Mouse (Mus musculus): ENCODE measurements around the gene Hfe2. TPM values are rescaled to one million over a fixed set of nuclear protein-coding genes. Genes with fewer than 3 reads are reported as not detected.
"Not testable (repeated sequence)": the region's sequence is repeated elsewhere in the genome, so short reads cannot be mapped to it uniquely, and the experiment has no call there.

The Hfe2 gene
- 1 to 10 TPM in 1 of 2 experiments, under 1 TPM in 1; 0.85 to 1.4 TPM for total RNA-seq (2021)

- intact Hi-C loops (cut with DNase I): no loop called here
These were observed at the start of gene Hfe2 for GRCm38 (mm10) chr3:96524914-96525313. Hfe2 (plus strand) TSS chr3:96525172.

GRCm38 (mm10) chr3:96477084-96477483 lies 47.9 kb upstream of the Hfe2 start:
- DNase-seq (ENCODE audit: low spot score in 2 of 2): no peak
- intact Hi-C loops (cut with DNase I): loop anchor here (10.0 kb wide), 1 partner anchor 152 kb away; no protein-coding TSS in a partner anchor

More at GRCm38 (mm10) chr3:96524914-96525313, at the start of gene Hfe2:
- peak in 1 of 2 experiments; percentile 51 for DNase-seq (ENCODE audit: low spot score in 2 of 2)

DNA sequence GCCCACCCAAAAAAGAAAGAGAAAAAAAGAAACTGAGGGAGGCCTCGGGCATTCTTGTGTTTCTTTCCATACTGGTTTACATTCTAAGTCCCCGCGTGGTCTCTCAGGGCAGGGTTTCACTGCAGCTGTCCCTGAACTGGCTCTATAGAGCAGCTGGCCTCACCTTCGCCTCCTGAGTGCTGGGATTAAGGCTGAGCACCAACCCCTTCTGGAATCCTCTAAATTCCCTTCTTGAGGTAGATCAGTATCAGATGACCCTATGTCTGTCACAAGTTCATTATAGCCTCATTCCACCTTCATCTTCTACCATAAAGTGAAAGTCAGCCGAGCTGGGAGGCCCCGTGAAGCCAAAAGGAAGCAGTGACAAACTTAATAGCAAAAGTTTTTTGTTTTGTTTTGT lies 47.4 kb upstream of the Hfe2 start:
- intact Hi-C loops (cut with DNase I): loop anchor here (10.0 kb wide), 1 partner anchor 153 kb away; no protein-coding TSS in a partner anchor
- DNase-seq (ENCODE audit: low spot score in 2 of 2): no peak

DNA sequence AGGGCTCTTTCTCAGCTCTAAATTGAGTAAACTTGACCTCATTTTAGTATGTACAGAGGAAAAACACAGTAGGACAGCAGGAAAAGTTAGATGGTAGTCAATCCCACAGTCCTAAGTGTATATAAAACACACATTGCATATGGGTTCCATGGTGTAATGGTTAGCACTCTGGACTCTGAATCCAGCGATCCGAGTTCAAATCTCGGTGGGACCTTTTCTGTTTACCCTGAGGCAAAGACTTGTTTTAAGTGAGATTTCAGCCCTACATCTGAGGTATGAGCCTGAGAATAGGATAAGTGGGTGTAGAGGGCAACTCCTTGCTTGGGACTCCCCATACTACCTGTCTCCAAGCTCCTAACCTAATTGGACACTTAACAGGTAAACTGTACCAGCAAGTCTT lies 45.7 kb upstream of the Hfe2 start:
- intact Hi-C loops (cut with DNase I): loop anchor here (10.0 kb wide), 1 partner anchor 154 kb away; no protein-coding TSS in a partner anchor
- no peak for DNase-seq (ENCODE audit: low spot score in 2 of 2)

- DNase-seq (ENCODE audit: low spot score in 2 of 2): no peak
- intact Hi-C loops (cut with DNase I): no loop called here
These were observed 44.2 kb upstream of the Hfe2 start for GRCm38 (mm10) chr3:96480684-96481270.

GRCm38 (mm10) chr3:96481856-96482255 lies 43.1 kb upstream of the Hfe2 start:
- DNase-seq (ENCODE audit: low spot score in 2 of 2): no peak
- intact Hi-C loops (cut with DNase I): no loop called here

DNA sequence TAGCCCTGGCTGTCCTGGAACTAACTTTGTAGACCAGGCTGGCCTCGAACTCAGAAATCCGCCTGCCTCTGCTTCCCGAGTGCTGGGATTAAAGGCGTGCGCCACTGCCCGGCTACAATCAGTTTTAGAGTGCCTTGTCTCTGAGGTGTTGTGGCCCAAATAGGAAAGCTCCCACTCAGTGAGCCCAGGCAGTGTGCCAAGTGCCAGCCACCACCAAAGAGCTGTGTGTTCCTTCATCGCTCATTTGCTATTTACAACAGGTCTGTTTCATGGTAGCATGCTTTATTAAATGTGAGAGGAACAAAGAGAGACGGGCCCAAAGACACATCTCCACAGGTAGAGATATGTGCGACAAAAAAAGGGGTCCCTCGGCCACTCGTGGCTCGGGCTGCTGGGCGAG lies 42.5 kb upstream of the Hfe2 start:
- intact Hi-C loops (cut with DNase I): no loop called here
- DNase-seq (ENCODE audit: low spot score in 2 of 2): no peak

GRCm38 (mm10) chr3:96483044-96483443 lies 41.9 kb upstream of the Hfe2 start:
- intact Hi-C loops (cut with DNase I); DNase-seq (ENCODE audit: low spot score in 2 of 2): not testable (repeated sequence)

DNA sequence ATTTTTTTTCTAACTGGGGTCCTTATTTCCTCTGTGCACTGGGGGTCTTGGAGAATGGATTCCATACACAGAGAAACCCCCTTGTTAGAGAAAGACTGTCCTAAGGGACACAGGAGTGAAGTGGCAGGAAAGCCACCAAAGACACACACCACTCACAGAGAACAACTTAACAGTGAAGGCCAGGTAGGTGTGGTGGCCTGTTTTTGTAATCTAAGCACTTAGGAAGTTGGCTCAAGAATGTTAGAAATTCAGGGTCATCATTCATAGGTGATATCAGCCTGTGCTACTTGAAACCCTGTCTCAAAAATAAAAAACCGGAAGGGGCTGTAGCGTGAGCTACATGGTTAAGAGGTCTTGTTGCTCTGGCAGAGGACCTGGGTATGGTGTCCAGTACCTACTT lies 41.0 kb upstream of the Hfe2 start:
- no peak for DNase-seq (ENCODE audit: low spot score in 2 of 2)
- intact Hi-C loops (cut with DNase I): no loop called here

DNA sequence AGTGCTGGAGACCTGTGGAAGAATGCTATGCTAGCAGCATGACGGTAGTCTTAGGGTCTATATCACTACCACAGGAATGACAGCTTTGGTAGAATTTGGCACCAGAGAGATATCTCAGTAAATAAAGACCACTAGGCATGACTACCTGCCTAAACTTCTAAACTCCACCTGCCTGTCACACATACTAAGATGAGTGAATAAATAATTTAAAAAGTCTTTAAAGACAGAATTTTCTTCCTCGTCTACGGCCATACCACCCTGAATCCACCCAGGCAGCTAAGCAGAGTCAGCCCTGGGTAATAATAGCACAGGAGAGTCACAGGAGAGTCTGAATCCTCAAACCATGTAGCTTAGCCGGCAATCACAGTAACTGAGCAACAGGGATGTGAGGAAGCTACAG lies 40.1 kb upstream of the Hfe2 start:
- no peak for DNase-seq (ENCODE audit: low spot score in 2 of 2)
- intact Hi-C loops (cut with DNase I): no loop called here

- no peak for DNase-seq (ENCODE audit: low spot score in 2 of 2)
- intact Hi-C loops (cut with DNase I): no loop called here
These were observed 39.6 kb upstream of the Hfe2 start for GRCm38 (mm10) chr3:96485361-96485760.

DNA sequence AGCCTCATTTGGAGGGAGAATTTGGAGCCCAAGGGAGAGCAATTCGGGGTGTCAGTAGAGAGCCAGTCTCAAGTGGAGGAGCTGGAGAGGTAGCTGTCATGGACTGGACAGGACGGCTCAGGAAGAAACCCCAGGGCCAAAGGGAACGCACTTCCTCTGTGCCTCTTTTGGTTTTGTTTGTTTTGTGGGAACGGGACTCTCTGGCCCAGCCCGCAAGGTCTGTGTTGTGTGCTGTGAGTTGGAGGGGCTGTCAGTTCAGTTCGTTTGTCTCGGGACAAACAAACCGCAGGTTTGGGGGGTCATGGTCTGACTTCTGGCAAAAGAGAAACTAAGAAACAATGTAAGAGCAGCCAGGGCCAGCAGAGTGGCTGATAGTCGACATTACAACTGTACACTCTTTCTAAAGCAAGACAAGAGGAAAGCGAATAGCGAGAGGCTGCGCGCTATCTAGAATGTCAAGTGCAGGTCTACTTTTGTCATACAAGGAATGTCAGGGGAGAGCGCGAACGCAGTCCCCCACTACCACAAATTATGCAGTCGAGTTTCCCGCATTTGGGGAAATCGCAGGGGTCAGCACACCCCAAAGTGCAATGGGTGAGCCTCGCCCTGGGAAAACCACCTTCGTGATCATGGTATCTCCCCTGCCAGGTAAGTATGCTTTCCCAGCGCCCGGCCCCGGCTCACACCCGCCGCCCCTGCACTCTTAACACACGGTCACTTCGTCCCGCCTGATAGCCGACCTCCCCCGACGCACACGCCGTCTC lies 38.7 kb upstream of the Hfe2 start:
- intact Hi-C loops (cut with DNase I); DNase-seq (ENCODE audit: low spot score in 2 of 2): not testable (repeated sequence)

DNA sequence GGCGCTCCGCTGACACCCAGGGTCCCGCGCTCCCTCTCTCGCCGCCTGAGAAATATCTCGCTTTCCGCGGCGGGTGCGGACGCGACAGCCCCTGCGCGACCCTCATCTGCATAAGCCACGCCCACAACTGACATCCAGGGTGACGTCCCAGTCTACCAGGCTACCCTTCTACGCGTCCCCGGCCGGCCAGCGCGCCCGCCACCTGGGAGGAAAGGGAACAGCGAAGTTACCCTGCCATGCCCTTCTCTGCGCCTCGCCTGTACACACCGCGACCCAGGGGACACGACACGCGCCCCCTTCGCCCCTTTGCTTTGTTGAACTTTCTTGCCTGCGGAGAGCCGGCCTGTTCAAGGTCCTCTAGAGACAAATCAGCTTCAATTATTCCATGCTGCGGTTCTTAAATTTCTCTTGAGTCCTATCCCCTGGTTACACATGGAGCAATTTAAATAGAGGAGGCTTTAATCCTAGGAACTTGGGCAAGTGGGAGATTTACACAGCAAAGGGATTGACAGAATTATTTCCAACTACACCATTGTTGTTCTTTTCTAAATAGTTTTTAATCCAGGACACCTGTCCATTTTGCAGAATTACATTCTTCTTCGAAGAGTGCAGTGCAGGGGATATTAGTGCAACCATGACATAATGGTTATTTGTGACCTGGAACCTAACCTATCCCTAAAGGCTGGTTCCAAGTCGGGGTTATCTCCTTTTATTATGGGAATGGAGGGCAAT lies 38.0 kb upstream of the Hfe2 start:
- intact Hi-C loops (cut with DNase I); DNase-seq (ENCODE audit: low spot score in 2 of 2): not testable (repeated sequence)

DNA sequence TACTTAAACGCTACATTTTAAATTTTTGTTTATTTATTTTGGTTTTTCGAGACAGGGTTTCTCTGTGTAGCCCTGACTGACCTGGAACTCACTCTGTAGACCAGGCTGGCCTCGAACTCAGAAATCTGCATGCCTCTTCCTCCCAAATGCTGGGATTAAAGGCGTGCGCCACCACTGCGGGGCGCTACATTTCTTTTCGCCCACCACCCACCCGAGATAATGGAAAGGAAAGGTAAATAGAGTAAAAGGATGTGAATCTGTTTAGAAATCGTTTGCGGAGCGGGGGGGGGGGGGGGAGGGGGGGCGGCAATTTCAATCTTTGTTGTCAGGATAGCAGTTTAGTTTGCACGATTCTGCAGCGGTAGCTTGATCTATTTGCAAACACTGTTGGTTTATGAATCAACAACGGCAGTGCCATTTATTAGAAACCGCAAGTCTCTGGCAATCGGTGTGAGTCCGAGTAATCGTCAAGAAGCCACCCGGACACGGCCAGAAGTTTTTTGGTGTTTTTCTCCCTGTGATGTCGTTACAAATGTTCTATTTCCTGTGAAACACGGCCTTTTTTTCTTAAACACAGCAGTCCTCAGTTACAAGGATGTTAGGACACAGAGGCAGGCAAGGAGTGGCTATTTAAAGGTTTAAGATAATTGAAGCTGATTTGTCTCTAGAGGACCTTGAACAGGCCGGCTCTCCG lies 37.2 kb upstream of the Hfe2 start:
- intact Hi-C loops (cut with DNase I): no loop called here

GRCm38 (mm10) chr3:96488290-96488906 lies 36.6 kb upstream of the Hfe2 start:
- DNase-seq (ENCODE audit: low spot score in 2 of 2): not testable (repeated sequence)

More for the DNA sequence above, 37.2 kb upstream of the Hfe2 start:
- DNase-seq (ENCODE audit: low spot score in 2 of 2): no peak

GRCm38 (mm10) chr3:96488907-96489629 lies 35.9 kb upstream of the Hfe2 start:
- DNase-seq (ENCODE audit: low spot score in 2 of 2); intact Hi-C loops (cut with DNase I): not testable (repeated sequence)

More at GRCm38 (mm10) chr3:96488290-96488906, 36.6 kb upstream of the Hfe2 start:
- intact Hi-C loops (cut with DNase I): not testable (repeated sequence)

DNA sequence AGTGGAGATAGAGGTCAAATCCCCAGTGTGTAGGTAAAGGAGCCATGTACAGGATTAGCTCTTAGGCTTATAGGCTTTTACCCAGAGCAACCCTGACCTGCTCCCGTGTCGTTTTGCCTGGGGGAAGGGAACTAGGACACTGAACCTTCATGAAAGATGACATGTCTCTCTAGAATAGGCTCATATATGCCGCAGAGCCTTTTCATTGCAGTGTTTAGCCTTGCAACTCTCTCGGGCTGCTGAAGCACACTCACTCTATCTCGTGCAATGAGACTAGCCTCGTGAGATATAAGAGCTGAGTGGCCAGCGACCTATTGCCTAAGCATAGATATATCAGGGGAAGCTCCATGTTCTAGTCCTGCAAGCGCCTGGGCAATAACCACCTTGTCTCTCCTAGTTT lies 35.3 kb upstream of the Hfe2 start:
- intact Hi-C loops (cut with DNase I); DNase-seq (ENCODE audit: low spot score in 2 of 2): not testable (repeated sequence)

GRCm38 (mm10) chr3:96494456-96494855 lies 30.5 kb upstream of the Hfe2 start:
- DNase-seq (ENCODE audit: low spot score in 2 of 2); intact Hi-C loops (cut with DNase I): not testable (repeated sequence)

DNA sequence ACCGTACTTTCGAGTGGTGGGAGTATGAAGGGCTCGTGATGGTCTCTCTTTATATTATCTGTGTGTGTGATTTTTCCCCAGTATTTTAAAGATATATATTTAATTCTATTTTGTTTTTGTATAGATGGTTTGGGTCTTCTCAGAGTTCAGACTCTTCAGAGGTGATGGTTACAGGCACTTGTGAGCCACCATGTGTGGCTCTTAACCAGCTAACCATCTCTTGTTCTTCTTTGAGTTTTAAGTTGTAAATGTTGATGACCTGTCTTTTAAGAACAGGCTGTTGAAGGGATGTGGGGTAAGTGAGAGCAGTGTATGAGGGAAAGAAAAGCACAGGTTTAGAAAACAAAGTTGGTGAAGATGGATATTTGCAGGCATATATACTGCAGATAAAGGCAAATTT lies 30.1 kb upstream of the Hfe2 start:
- intact Hi-C loops (cut with DNase I): no loop called here
- no peak for DNase-seq (ENCODE audit: low spot score in 2 of 2)

All from left cerebral cortex, postnatal 25 days (tissue).